Mouse (Mus musculus) lung, embryonic 16.5 days (tissue): ENCODE data around the gene Gsk3b. TPM values are rescaled to one million over a fixed set of nuclear protein-coding genes. Genes with fewer than 3 reads are reported as not detected.

Source experiments
- ATAC-seq: fragments of 200-750 bp; cut with Nextera tagmentation; 2 replicates; pipeline ENCODE4 v1.8.0; 2017; ENCODE audit warnings: low read depth, mild to moderate bottlenecking, moderate library complexity
- H3K27ac ChIP-seq: fragments of 300-500 bp; sonication (generic); 2 replicates; pipeline ENCODE4 v1.5.1; 2014; ENCODE audit warnings: mild to moderate bottlenecking, control low read depth, low read length
- H3K27me3 ChIP-seq: fragments of 300-500 bp; sonication (generic); 2 replicates; pipeline ENCODE4 v1.6.1; 2014; ENCODE audit warnings: low read depth, low read length, mixed read lengths; ENCODE audit not compliant: control insufficient read depth, insufficient read depth
- H3K36me3 ChIP-seq: fragments of 300-500 bp; sonication (generic); 2 replicates; pipeline ENCODE4 v1.6.1; 2014; ENCODE audit warnings: low read length; ENCODE audit not compliant: control insufficient read depth, insufficient read depth
- H3K4me1 ChIP-seq: fragments of 300-500 bp; sonication (generic); replicated peaks from 2 replicates; pipeline ENCODE4 v1.6.1; 2014; ENCODE audit warnings: low read length, mixed read lengths; ENCODE audit not compliant: control insufficient read depth, insufficient read depth
- H3K4me2 ChIP-seq: fragments of 300-500 bp; sonication (generic); 2 replicates; pipeline ENCODE4 v1.6.1; 2014; ENCODE audit warnings: low read depth, low read length, control low read depth
- H3K4me3 ChIP-seq: fragments of 300-500 bp; sonication (generic); 2 replicates; pipeline ENCODE4 v1.5.1; 2014; ENCODE audit warnings: mild to moderate bottlenecking, low read length, control low read depth
- H3K9ac ChIP-seq: fragments of 300-500 bp; sonication (generic); 2 replicates; pipeline ENCODE4 v1.6.1; 2014; ENCODE audit warnings: low read length, control low read depth
- H3K9me3 ChIP-seq: fragments of 300-500 bp; sonication (generic); 2 replicates; pipeline ENCODE4 v1.6.1; 2016; ENCODE audit warnings: low read length; ENCODE audit not compliant: control insufficient read depth
- WGBS: fragments of 180-500 bp; shearing (Covaris S2); extraction: QIAGEN DNeasy Blood & Tissue Kit; methylation state at CpG from one replicate; pipeline ENCODE4 v1.1.7; 2014; 5-methylcytosine and 5-hydroxymethylcytosine counted together
- polyA plus RNA-seq: library from polyadenylated mRNA; unstranded; fragments of >200 nt; fragmentation: Nextera tagmentation; extraction: Ambion mirVana; gene quantifications from 2 replicates; pipeline ENCODE4 v1.2.1, GENCODE M21; 2015

The Gsk3b gene
- polyA plus RNA-seq, 1 experiment from 2014 or later: 47.3 TPM

DNA sequence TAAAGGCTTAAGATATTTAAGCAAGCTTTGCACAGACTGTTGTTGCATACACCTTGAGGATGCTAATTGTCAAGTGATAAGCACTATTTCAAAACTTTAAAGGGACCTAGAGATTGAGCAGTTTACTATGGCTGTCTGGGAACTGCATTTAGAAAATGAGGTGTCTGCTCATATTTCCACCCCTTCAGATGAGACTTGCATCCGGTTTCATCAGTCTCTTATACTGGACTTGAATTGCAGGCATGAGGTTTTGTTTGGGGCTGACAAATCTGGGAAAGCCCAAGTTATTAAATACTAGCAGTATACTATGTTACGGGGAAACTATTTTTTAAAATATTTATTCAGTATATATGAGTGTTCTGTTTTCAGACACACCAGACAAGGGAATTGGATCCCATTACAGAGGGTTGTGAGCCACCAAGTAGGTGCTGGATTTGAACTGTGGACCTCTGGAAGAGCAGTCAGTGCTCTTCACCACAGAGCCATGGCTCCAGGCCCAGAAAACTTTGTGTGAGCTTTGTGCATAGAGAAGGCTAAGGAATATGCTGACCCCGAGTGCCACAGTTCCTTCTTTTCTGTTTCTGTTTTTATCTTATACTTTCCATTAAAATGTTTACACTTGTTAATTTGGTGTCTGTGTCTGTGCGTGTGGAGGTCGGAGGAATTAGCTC is 6.5 kb downstream of the Gsk3b start:
- WGBS: 43% methylated on average over 5 of the region's 5 CpGs

GRCm38 (mm10) chr16:38097521-38097920 is 8.7 kb downstream of the Gsk3b start:
- Histone ChIP-seq H3K4me3 (no peak overlapping the region), H3K27ac (no peak overlapping the region), H3K4me2 (no peak overlapping the region), H3K27me3 (no peaks in the 10 kb centered on the region), H3K9me3 (peaks cover 3% of the 10 kb centered on the region; the same call in 1 of the 2 replicates), H3K9ac (no peak overlapping the region), H3K36me3 (peaks cover 8% of the 10 kb centered on the region), H3K4me1 (peaks cover 26% of the 10 kb centered on the region)
- ATAC-seq: 0 out of 2 replicates have a peak, but pooled peaks have one; percentile 28
- WGBS: 57% methylated on average over 9 of the region's 9 CpGs

More for the DNA sequence above, 6.5 kb downstream of the Gsk3b start:
- H3K9ac ChIP-seq: peak overlapping the region; percentile 32; the same call in 1 of the 2 replicates
- H3K4me2 ChIP-seq: no peak overlapping the region
- H3K27me3 ChIP-seq: no peaks in the 10 kb centered on the region
- H3K27ac ChIP-seq: no peak overlapping the region
- H3K4me3 ChIP-seq: no peak overlapping the region
- H3K36me3 ChIP-seq: peaks cover 7% of the 10 kb centered on the region
- no peak for ATAC-seq
- H3K4me1 ChIP-seq: peaks cover 26% of the 10 kb centered on the region
- peaks cover 3% of the 10 kb centered on the region; the same call in 1 of the 2 replicates for H3K9me3 ChIP-seq

DNA sequence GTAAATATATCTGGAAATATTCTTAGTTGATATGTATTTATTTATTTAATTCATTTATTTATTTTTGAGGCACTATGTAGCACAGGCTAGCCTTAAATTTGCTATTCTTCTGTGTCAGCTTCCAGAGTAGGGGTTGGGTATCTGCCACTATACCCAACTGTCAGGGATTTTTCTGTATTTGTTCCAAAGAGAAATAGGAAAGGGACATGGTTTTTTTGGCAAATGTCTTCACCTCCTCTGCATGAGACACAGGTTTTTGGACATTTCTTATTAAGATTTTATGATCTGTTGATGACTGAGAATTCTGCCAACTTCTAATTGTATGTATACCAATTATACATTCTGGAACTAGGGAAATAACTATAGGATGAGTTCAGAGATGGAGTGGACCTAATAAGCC is 10.5 kb downstream of the Gsk3b start:
- Histone ChIP-seq H3K9me3 (peaks cover 3% of the 10 kb centered on the region; the same call in 1 of the 2 replicates), H3K4me1 (peaks cover 12% of the 10 kb centered on the region), H3K36me3 (peaks cover 8% of the 10 kb centered on the region), H3K4me2 (no peak overlapping the region), H3K4me3 (no peak overlapping the region), H3K27me3 (no peaks in the 10 kb centered on the region), H3K9ac (no peak overlapping the region), H3K27ac (no peak overlapping the region)
- ATAC-seq: no peak

- Histone ChIP-seq H3K4me1 (peaks cover 4% of the 10 kb centered on the region), H3K4me2 (no peak overlapping the region), H3K36me3 (peaks cover 8% of the 10 kb centered on the region), H3K4me3 (no peak overlapping the region), H3K9ac (no peak overlapping the region), H3K27ac (no peak overlapping the region), H3K27me3 (no peaks in the 10 kb centered on the region), H3K9me3 (peaks cover 3% of the 10 kb centered on the region; the same call in 1 of the 2 replicates)
- WGBS: 62% methylated on average over 2 of the region's 2 CpGs
- no peak for ATAC-seq
Measured at GRCm38 (mm10) chr16:38100569-38100968, 11.8 kb downstream of the Gsk3b start.

DNA sequence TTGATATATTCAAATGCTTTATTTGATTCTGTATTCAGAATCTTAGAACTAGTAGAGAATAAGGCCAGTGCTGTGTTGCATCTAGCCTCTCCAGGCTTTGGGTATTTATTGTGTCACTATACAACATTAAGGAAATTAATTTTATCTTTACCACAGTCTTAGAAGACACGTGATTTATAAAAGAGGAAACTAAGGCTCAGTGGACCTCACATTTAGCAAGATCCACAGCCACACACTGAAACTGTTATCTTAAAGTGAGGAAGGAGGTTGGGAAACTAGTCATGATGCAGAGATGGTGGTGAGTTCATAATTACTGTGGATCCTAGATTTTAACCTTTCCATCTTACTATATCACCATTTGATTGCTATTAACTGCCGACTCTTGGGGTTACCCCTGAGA is 16.7 kb downstream of the Gsk3b start:
- Histone ChIP-seq H3K27ac (no peak overlapping the region), H3K4me3 (no peak overlapping the region), H3K4me1 (no peaks in the 10 kb centered on the region), H3K9me3 (no peaks in the 10 kb centered on the region), H3K9ac (no peak overlapping the region), H3K27me3 (no peaks in the 10 kb centered on the region), H3K36me3 (no peaks in the 10 kb centered on the region; the same call in 1 of the 2 replicates), H3K4me2 (no peak overlapping the region)
- no peak for ATAC-seq
- 82% methylated on average over 2 of the region's 2 CpGs for WGBS

- no peak for ATAC-seq
- Histone ChIP-seq H3K4me1 (no peaks in the 10 kb centered on the region), H3K27ac (0 out of 2 replicates have a peak overlapping the region, but pooled peaks have one; percentile 13), H3K4me3 (no peak overlapping the region), H3K36me3 (no peaks in the 10 kb centered on the region), H3K9ac (no peak overlapping the region), H3K27me3 (no peaks in the 10 kb centered on the region), H3K4me2 (no peak overlapping the region), H3K9me3 (no peaks in the 10 kb centered on the region)
- WGBS: 76% methylated on average over 3 of the region's 3 CpGs
Measured at GRCm38 (mm10) chr16:38106542-38106941, 17.7 kb downstream of the Gsk3b start.

GRCm38 (mm10) chr16:38110001-38110400 is 21.2 kb downstream of the Gsk3b start:
- Histone ChIP-seq H3K4me3 (no peak overlapping the region), H3K4me2 (no peak overlapping the region), H3K27ac (no peak overlapping the region), H3K9ac (no peak overlapping the region), H3K36me3 (0 out of 2 replicates have a peak, but pooled peaks cover 3% of the 10 kb centered on the region), H3K27me3 (no peaks in the 10 kb centered on the region), H3K9me3 (no peaks in the 10 kb centered on the region), H3K4me1 (peaks cover 10% of the 10 kb centered on the region)
- ATAC-seq: no peak
- 85% methylated on average over 9 of the region's 9 CpGs for WGBS

GRCm38 (mm10) chr16:38110575-38110974 is 21.8 kb downstream of the Gsk3b start:
- Histone ChIP-seq H3K36me3 (0 out of 2 replicates have a peak, but pooled peaks cover 3% of the 10 kb centered on the region), H3K27ac (no peak overlapping the region), H3K9me3 (no peaks in the 10 kb centered on the region), H3K4me1 (peaks cover 10% of the 10 kb centered on the region), H3K4me2 (no peak overlapping the region), H3K4me3 (no peak overlapping the region), H3K27me3 (no peaks in the 10 kb centered on the region), H3K9ac (no peak overlapping the region)
- no peak for ATAC-seq
- 37% methylated on average over 5 of the region's 5 CpGs for WGBS

GRCm38 (mm10) chr16:38114074-38114473 is 25.3 kb downstream of the Gsk3b start:
- ATAC-seq: no peak

More at GRCm38 (mm10) chr16:38114074-38114473, 25.3 kb downstream of the Gsk3b start:
- H3K9me3 ChIP-seq: no peaks in the 10 kb centered on the region
- no peak overlapping the region for H3K4me3 ChIP-seq
- 90% methylated on average over 2 of the region's 2 CpGs for WGBS
- H3K4me1 ChIP-seq: peaks cover 10% of the 10 kb centered on the region
- no peaks in the 10 kb centered on the region for H3K27me3 ChIP-seq
- no peak overlapping the region for H3K4me2 ChIP-seq
- H3K36me3 ChIP-seq: 0 out of 2 replicates have a peak, but pooled peaks cover 3% of the 10 kb centered on the region
- H3K27ac ChIP-seq: no peak overlapping the region
- no peak overlapping the region for H3K9ac ChIP-seq
